Mouse (Mus musculus): ENCODE data around the gene Vmn1r1. TPM values are rescaled to one million over a fixed set of nuclear protein-coding genes. Genes with fewer than 3 reads are reported as not detected.
"Not testable (repeated sequence)": the region's sequence is repeated elsewhere in the genome, so short reads cannot be mapped to it uniquely, and the experiment has no call there.

The Vmn1r1 gene
- not detected in 2 replicates for polyA plus RNA-seq (2015; fragmentation: Nextera tagmentation; extraction: Ambion mirVana)

- DNase-seq (ENCODE audit: low spot score) = no peak
These were observed at the start of gene Vmn1r1 for GRCm38 (mm10) chr1:182164386-182164785. Gene Vmn1r1, minus strand, starts transcription at chr1:182164486.

GRCm38 (mm10) chr1:182210322-182210721, 46.0 kb upstream of the Vmn1r1 start:
- DNase-seq (ENCODE audit: low spot score) = no peak

- no peak for DNase-seq (ENCODE audit: low spot score)
These were observed 28.3 kb upstream of the Vmn1r1 start for GRCm38 (mm10) chr1:182192581-182192980.

- no peak for DNase-seq (ENCODE audit: low spot score)
These were observed 27.7 kb upstream of the Vmn1r1 start for GRCm38 (mm10) chr1:182191816-182192545.

GRCm38 (mm10) chr1:182191181-182191580, 26.9 kb upstream of the Vmn1r1 start:
- DNase-seq (ENCODE audit: low spot score) = no peak

- DNase-seq (ENCODE audit: low spot score) = no peak
These were observed 25.6 kb upstream of the Vmn1r1 start for GRCm38 (mm10) chr1:182189669-182190440.

- DNase-seq (ENCODE audit: low spot score) = not testable (repeated sequence)
These were observed 18.2 kb upstream of the Vmn1r1 start for GRCm38 (mm10) chr1:182182449-182182848.

- no peak for DNase-seq (ENCODE audit: low spot score)
These were observed 17.4 kb upstream of the Vmn1r1 start for GRCm38 (mm10) chr1:182181456-182182305.

GRCm38 (mm10) chr1:182176985-182177384, 12.7 kb upstream of the Vmn1r1 start:
- DNase-seq (ENCODE audit: low spot score) = not testable (repeated sequence)

GRCm38 (mm10) chr1:182170206-182170605, 5.9 kb upstream of the Vmn1r1 start:
- DNase-seq (ENCODE audit: low spot score) = not testable (repeated sequence)

GRCm38 (mm10) chr1:182162951-182163350, 1.3 kb downstream of the Vmn1r1 start:
- peak; percentile 80 for DNase-seq (ENCODE audit: low spot score)

- DNase-seq (ENCODE audit: low spot score) = peak; percentile 40
These were observed 4.7 kb downstream of the Vmn1r1 start for GRCm38 (mm10) chr1:182159575-182159974.

GRCm38 (mm10) chr1:182157734-182158133, 6.6 kb downstream of the Vmn1r1 start:
- DNase-seq (ENCODE audit: low spot score) = no peak

GRCm38 (mm10) chr1:182149966-182150365, 14.3 kb downstream of the Vmn1r1 start:
- DNase-seq (ENCODE audit: low spot score) = peak; percentile 69

- no peak for DNase-seq (ENCODE audit: low spot score)
These were observed 15.3 kb downstream of the Vmn1r1 start for GRCm38 (mm10) chr1:182148864-182149514.

- no peak for DNase-seq (ENCODE audit: low spot score)
These were observed 18.7 kb downstream of the Vmn1r1 start for GRCm38 (mm10) chr1:182145546-182145945.

- DNase-seq (ENCODE audit: low spot score) = peak; percentile 49
These were observed 21.0 kb downstream of the Vmn1r1 start for GRCm38 (mm10) chr1:182143288-182143687.

- DNase-seq (ENCODE audit: low spot score) = no peak
These were observed 21.6 kb downstream of the Vmn1r1 start for GRCm38 (mm10) chr1:182142725-182143124.

GRCm38 (mm10) chr1:182140370-182140769, 23.9 kb downstream of the Vmn1r1 start:
- peak; percentile 80 for DNase-seq (ENCODE audit: low spot score)

GRCm38 (mm10) chr1:182139937-182140336, 24.3 kb downstream of the Vmn1r1 start:
- no peak for DNase-seq (ENCODE audit: low spot score)

GRCm38 (mm10) chr1:182138172-182138571, 26.1 kb downstream of the Vmn1r1 start:
- DNase-seq (ENCODE audit: low spot score) = no peak
